8 mouse cellular contexts compared by ENCODE assay signal in the genomic region with DNA sequence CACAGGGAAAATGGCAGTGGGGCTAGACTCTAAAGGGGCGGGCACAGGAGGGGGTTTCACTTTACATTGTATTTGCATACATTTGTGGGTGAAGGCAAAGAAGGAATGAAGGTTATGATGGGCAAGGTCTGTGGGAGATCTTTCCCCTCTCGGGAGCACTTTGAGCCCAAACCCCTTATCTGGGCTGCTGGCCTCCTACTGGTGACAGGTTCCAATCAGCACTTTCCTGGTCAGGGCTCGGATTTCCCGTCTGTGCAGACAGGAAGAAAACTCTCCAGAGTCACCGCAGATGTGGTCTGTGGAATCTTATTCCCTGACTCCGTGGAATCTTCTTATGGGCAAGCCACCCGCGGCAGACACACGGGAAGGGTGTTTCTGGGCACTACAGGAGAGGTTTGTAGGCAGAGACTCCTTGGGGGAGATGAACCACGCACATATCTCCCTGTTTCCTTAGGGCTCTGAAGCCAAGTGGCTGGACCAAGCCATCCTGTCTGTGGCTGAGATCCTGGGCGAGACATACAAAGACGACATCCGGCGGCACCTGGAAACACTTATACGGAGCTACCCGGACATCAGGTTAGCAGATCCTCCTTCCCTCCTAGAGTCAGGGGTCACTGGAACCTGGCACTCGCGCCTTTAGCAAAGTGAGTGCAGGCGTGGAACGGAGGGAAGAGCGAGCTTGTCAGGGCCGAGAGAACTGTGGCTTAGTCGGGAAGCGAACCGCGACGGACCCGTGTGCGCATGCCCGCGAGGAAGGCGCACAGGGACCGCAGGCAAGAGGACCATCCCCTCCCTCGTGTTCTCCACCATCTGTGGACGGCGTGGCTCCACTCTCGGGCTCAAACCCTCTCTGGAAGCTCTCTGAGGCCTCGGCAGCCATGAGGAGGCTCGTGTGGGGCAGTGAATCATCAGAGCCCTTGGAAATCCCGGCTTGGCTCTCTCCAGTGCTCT. TPM values are rescaled to one million over a fixed set of nuclear protein-coding genes. Genes with fewer than 3 reads are reported as not detected.
DNase-seq lines count a peak whose midpoint lies in the region; ATAC-seq lines count a peak whose summit lies in the region.

No protein-coding gene starts in this region.

- H3K4me3 ChIP-seq in embryonic facial prominence, embryonic 15.5 days (replicated peaks), result peak overlapping the region; percentile 39
- peak overlapping the region; percentile 30 for H3K4me3 ChIP-seq in limb, embryonic 11.5 days (ENCODE audit: low read depth, low read length)
- peak overlapping the region; percentile 35 for H3K4me3 ChIP-seq in midbrain, embryonic 15.5 days

- DNase-seq in adrenal gland, adult (ENCODE audit: inconsistent age in 2 of 2, low spot score in 1 of 2), result peak; percentile 62 to 85
- no peak for DNase-seq in adrenal gland, postnatal 4 days (ENCODE audit: low spot score in 2 of 2)
- peak; percentile 80 for DNase-seq in 3T3-L1 (ENCODE audit: low read depth, low spot score)
- DNase-seq in heart, postnatal 10 days, result peak; percentile 63 to 75
- DNase-seq in limb, embryonic 11.5 days (ENCODE audit: low spot score), result peak; percentile 76
- no peak for DNase-seq in frontal cortex, postnatal 10 days (ENCODE audit: low spot score in 2 of 2)

- intact Hi-C loops in heart, postnatal 10 days (cut with DNase I), result loop anchor here (10.0 kb wide), 1 partner anchor 216 kb away; no protein-coding TSS in a partner anchor

- no peak for ATAC-seq in embryonic facial prominence, embryonic 15.5 days (ENCODE audit: insufficient number of reproducible peaks, low FRiP score, low TSS enrichment, low read depth)
- ATAC-seq in limb, embryonic 11.5 days (ENCODE audit: insufficient number of reproducible peaks, low FRiP score, low TSS enrichment, low read depth), result no peak
- ATAC-seq in midbrain, embryonic 15.5 days (replicated peaks), result no peak

- H3K4me2 ChIP-seq in embryonic facial prominence, embryonic 15.5 days (replicated peaks), result peak overlapping the region; percentile 67
- peak overlapping the region; percentile 57 for H3K4me2 ChIP-seq in limb, embryonic 11.5 days (ENCODE audit: low read depth, severe bottlenecking)
- H3K4me2 ChIP-seq in midbrain, embryonic 15.5 days, result peak overlapping the region; percentile 63

- peaks cover 61% of the 10 kb centered on the region for H3K4me1 ChIP-seq in embryonic facial prominence, embryonic 15.5 days
- peaks cover 20% of the 10 kb centered on the region for H3K4me1 ChIP-seq in limb, embryonic 11.5 days (ENCODE audit: control insufficient read depth, insufficient read depth, low read length)
- H3K4me1 ChIP-seq in midbrain, embryonic 15.5 days, result peaks cover 35% of the 10 kb centered on the region

- no peaks in the 10 kb centered on the region for H3K36me3 ChIP-seq in embryonic facial prominence, embryonic 15.5 days
- no peaks in the 10 kb centered on the region for H3K36me3 ChIP-seq in limb, embryonic 11.5 days (ENCODE audit: control insufficient read depth, insufficient read depth, low read length)
- H3K36me3 ChIP-seq in midbrain, embryonic 15.5 days (replicated peaks), result no peaks in the 10 kb centered on the region

- H3K27me3 ChIP-seq in embryonic facial prominence, embryonic 15.5 days, result peaks cover 60% of the 10 kb centered on the region
- H3K27me3 ChIP-seq in limb, embryonic 11.5 days (ENCODE audit: control insufficient read depth, insufficient read depth, low read length), result peaks cover 64% of the 10 kb centered on the region
- H3K27me3 ChIP-seq in midbrain, embryonic 15.5 days (replicated peaks), result peaks cover 75% of the 10 kb centered on the region

- H3K27ac ChIP-seq in embryonic facial prominence, embryonic 15.5 days (replicated peaks), result peak overlapping the region; percentile 78
- H3K27ac ChIP-seq in limb, embryonic 11.5 days (replicated peaks; ENCODE audit: low read depth, low read length), result no peak overlapping the region
- no peak overlapping the region for H3K27ac ChIP-seq in midbrain, embryonic 15.5 days

- H3K9me3 ChIP-seq in embryonic facial prominence, embryonic 15.5 days (replicated peaks), result no peaks in the 10 kb centered on the region
- H3K9me3 ChIP-seq in limb, embryonic 11.5 days (ENCODE audit: control insufficient read depth, low read length), result no peaks in the 10 kb centered on the region
- H3K9me3 ChIP-seq in midbrain, embryonic 15.5 days, result no peaks in the 10 kb centered on the region

- WGBS in embryonic facial prominence, embryonic 15.5 days, result under 1% methylated on average over 40 of the region's 40 CpGs
- WGBS in limb, embryonic 11.5 days, result under 1% methylated on average over 40 of the region's 40 CpGs
- under 1% methylated on average over 40 of the region's 40 CpGs for WGBS in midbrain, embryonic 15.5 days

- peak overlapping the region; percentile 31; the same call in 1 of the 2 replicates for H3K9ac ChIP-seq in embryonic facial prominence, embryonic 15.5 days
- H3K9ac ChIP-seq in limb, embryonic 11.5 days (ENCODE audit: low read length), result peak overlapping the region; percentile 50
- peak overlapping the region; percentile 28 for H3K9ac ChIP-seq in midbrain, embryonic 15.5 days

RNA-seq across cellular contexts. Expression of a gene that starts 12.4 kb away (rescaled TPM):
- 10 to 100 TPM in 1 of 2 experiments, 1 to 10 TPM in 1; 9.6 to 10.4 TPM for total RNA-seq in adrenal gland, postnatal 4 days (2021)
- polyA plus RNA-seq in embryonic facial prominence, embryonic 15.5 days (2015; fragmentation: Nextera tagmentation; extraction: Ambion mirVana), result 10.6 and 11.1 TPM in 2 replicates
- total RNA-seq in heart, postnatal 10 days (2021), result 1 to 10 TPM; 5.3 to 8.3 TPM
- polyA plus RNA-seq in limb, embryonic 11.5 days (2014; fragmentation: Nextera tagmentation; extraction: Ambion mirVana), result 4.1 TPM in 2 replicates
- polyA plus RNA-seq in midbrain, embryonic 15.5 days (2015; fragmentation: Nextera tagmentation; extraction: Ambion mirVana), result 1.9 and 2.8 TPM in 2 replicates

RNA-seq across cellular contexts. Expression of a gene that starts 13.0 kb away (rescaled TPM):
- total RNA-seq in adrenal gland, postnatal 4 days (2021), result 10 to 100 TPM; 17.6 to 25.8 TPM
- polyA plus RNA-seq in embryonic facial prominence, embryonic 15.5 days (2015; fragmentation: Nextera tagmentation; extraction: Ambion mirVana), result 11.8 and 17.6 TPM in 2 replicates
- 10 to 100 TPM; 28.9 to 41.2 TPM for total RNA-seq in heart, postnatal 10 days (2021)
- polyA plus RNA-seq in limb, embryonic 11.5 days (2014; fragmentation: Nextera tagmentation; extraction: Ambion mirVana), result 3.1 and 5.5 TPM in 2 replicates
- 0.38 and 1.3 TPM in 2 replicates for polyA plus RNA-seq in midbrain, embryonic 15.5 days (2015; fragmentation: Nextera tagmentation; extraction: Ambion mirVana)

RNA-seq across cellular contexts. Expression of a gene that starts 22.6 kb away (rescaled TPM):
- 1 to 10 TPM; 1.1 to 3.0 TPM for total RNA-seq in adrenal gland, postnatal 4 days (2021)
- polyA plus RNA-seq in embryonic facial prominence, embryonic 15.5 days (2015; fragmentation: Nextera tagmentation; extraction: Ambion mirVana), result 3.7 and 5.0 TPM in 2 replicates
- not detected for total RNA-seq in heart, postnatal 10 days (2021)
- 0.63 TPM in 1 of 2 replicates, not detected in the other for polyA plus RNA-seq in limb, embryonic 11.5 days (2014; fragmentation: Nextera tagmentation; extraction: Ambion mirVana)
- 3.2 and 3.5 TPM in 2 replicates for polyA plus RNA-seq in midbrain, embryonic 15.5 days (2015; fragmentation: Nextera tagmentation; extraction: Ambion mirVana)

RNA-seq across cellular contexts. Expression of a gene that starts 51.7 kb away (rescaled TPM):
- 100 to 1,000 TPM; 127 to 134 TPM for total RNA-seq in adrenal gland, postnatal 4 days (2021)
- polyA plus RNA-seq in embryonic facial prominence, embryonic 15.5 days (2015; fragmentation: Nextera tagmentation; extraction: Ambion mirVana), result 33.2 and 36.1 TPM in 2 replicates
- total RNA-seq in heart, postnatal 10 days (2021), result 100 to 1,000 TPM in 1 of 2 experiments, 10 to 100 TPM in 1; 96.4 to 106 TPM
- polyA plus RNA-seq in limb, embryonic 11.5 days (2014; fragmentation: Nextera tagmentation; extraction: Ambion mirVana), result 30.4 and 30.9 TPM in 2 replicates
- polyA plus RNA-seq in midbrain, embryonic 15.5 days (2015; fragmentation: Nextera tagmentation; extraction: Ambion mirVana), result 44.7 and 44.9 TPM in 2 replicates

RNA-seq across cellular contexts. Expression of a gene that starts 56.4 kb away (rescaled TPM):
- total RNA-seq in adrenal gland, postnatal 4 days (2021), result 10 to 100 TPM in 1 of 2 experiments, 1 to 10 TPM in 1; 1.4 to 11.3 TPM
- 20.8 and 24.6 TPM in 2 replicates for polyA plus RNA-seq in embryonic facial prominence, embryonic 15.5 days (2015; fragmentation: Nextera tagmentation; extraction: Ambion mirVana)
- total RNA-seq in heart, postnatal 10 days (2021), result 1 to 10 TPM; 2.2 to 2.4 TPM
- 11.4 and 13.8 TPM in 2 replicates for polyA plus RNA-seq in limb, embryonic 11.5 days (2014; fragmentation: Nextera tagmentation; extraction: Ambion mirVana)
- 1.6 and 1.8 TPM in 2 replicates for polyA plus RNA-seq in midbrain, embryonic 15.5 days (2015; fragmentation: Nextera tagmentation; extraction: Ambion mirVana)

Comparison
In these comparisons a context has a peak if more than half of its experiments do, and no peak if none do; other contexts are left out.
1. DNase-seq: peak in adrenal gland, adult (2 of 2), 3T3-L1 (single experiment), heart, postnatal 10 days (2 of 2) and limb, embryonic 11.5 days (single experiment); none in adrenal gland, postnatal 4 days (0 of 2) and frontal cortex, postnatal 10 days (0 of 2).
2. Peak in every context shown above with its lines, with median percentiles within 50 percentile points of each other: H3K4me2 ChIP-seq, H3K4me3 ChIP-seq and H3K9ac ChIP-seq.